Mouse (Mus musculus) lung, embryonic 16.5 days (tissue): Measurements from ENCODE around the gene Bri3. TPM values are rescaled to one million over a fixed set of nuclear protein-coding genes. Genes with fewer than 3 reads are reported as not detected.
A peak's percentile ranks its signal among the peaks of the same experiment; 100 is the strongest.

Source experiments
- ATAC-seq: fragments of 200-750 bp; cut with Nextera tagmentation; 2 replicates; pipeline ENCODE4 v1.8.0; 2017; ENCODE audit warnings: low read depth, mild to moderate bottlenecking, moderate library complexity
- H3K27ac ChIP-seq: fragments of 300-500 bp; sonication (generic); 2 replicates; pipeline ENCODE4 v1.5.1; 2014; ENCODE audit warnings: mild to moderate bottlenecking, control low read depth, low read length
- H3K27me3 ChIP-seq: fragments of 300-500 bp; sonication (generic); 2 replicates; pipeline ENCODE4 v1.6.1; 2014; ENCODE audit warnings: low read depth, low read length, mixed read lengths; ENCODE audit not compliant: control insufficient read depth, insufficient read depth
- H3K36me3 ChIP-seq: fragments of 300-500 bp; sonication (generic); 2 replicates; pipeline ENCODE4 v1.6.1; 2014; ENCODE audit warnings: low read length; ENCODE audit not compliant: control insufficient read depth, insufficient read depth
- H3K4me1 ChIP-seq: fragments of 300-500 bp; sonication (generic); replicated peaks from 2 replicates; pipeline ENCODE4 v1.6.1; 2014; ENCODE audit warnings: low read length, mixed read lengths; ENCODE audit not compliant: control insufficient read depth, insufficient read depth
- H3K4me2 ChIP-seq: fragments of 300-500 bp; sonication (generic); 2 replicates; pipeline ENCODE4 v1.6.1; 2014; ENCODE audit warnings: low read depth, low read length, control low read depth
- H3K4me3 ChIP-seq: fragments of 300-500 bp; sonication (generic); 2 replicates; pipeline ENCODE4 v1.5.1; 2014; ENCODE audit warnings: mild to moderate bottlenecking, low read length, control low read depth
- H3K9ac ChIP-seq: fragments of 300-500 bp; sonication (generic); 2 replicates; pipeline ENCODE4 v1.6.1; 2014; ENCODE audit warnings: low read length, control low read depth
- H3K9me3 ChIP-seq: fragments of 300-500 bp; sonication (generic); 2 replicates; pipeline ENCODE4 v1.6.1; 2016; ENCODE audit warnings: low read length; ENCODE audit not compliant: control insufficient read depth
- WGBS: fragments of 180-500 bp; shearing (Covaris S2); extraction: QIAGEN DNeasy Blood & Tissue Kit; methylation state at CpG from one replicate; pipeline ENCODE4 v1.1.7; 2014; 5-methylcytosine and 5-hydroxymethylcytosine counted together
- polyA plus RNA-seq: library from polyadenylated mRNA; unstranded; fragments of >200 nt; fragmentation: Nextera tagmentation; extraction: Ambion mirVana; gene quantifications from 2 replicates; pipeline ENCODE4 v1.2.1, GENCODE M21; 2015

Gene Bri3
- polyA plus RNA-seq, 1 experiment from 2014 or later: 114 TPM

DNA sequence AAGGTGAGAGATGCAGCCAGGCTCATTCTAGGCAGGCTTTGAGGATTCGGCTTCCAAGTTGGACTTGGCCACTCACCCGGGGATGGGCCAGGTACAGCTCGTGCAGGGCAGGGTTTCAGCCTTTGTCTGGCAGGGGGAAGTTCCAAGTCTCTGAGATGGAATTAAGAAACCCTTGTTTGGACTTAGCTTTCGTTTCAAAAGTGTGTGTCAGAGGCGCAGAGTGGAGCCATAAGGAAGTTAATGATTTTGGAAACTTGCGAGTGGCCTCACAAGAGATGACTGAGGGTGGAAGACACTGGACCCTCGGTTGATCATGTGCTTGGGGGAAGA, 12.3 kb downstream of the Bri3 start:
- Histone ChIP-seq H3K9ac (peak overlapping the region; percentile 98), H3K36me3 (peaks cover 6% of the 10 kb centered on the region; the same call in 1 of the 2 replicates), H3K4me3 (peak overlapping the region; percentile 98), H3K4me2 (peak overlapping the region; percentile 89), H3K9me3 (no peaks in the 10 kb centered on the region), H3K27me3 (no peaks in the 10 kb centered on the region), H3K4me1 (peaks cover 50% of the 10 kb centered on the region), H3K27ac (peak overlapping the region; percentile 98)
- ATAC-seq: no peak
- WGBS: 8% methylated on average over 7 of the region's 7 CpGs

DNA sequence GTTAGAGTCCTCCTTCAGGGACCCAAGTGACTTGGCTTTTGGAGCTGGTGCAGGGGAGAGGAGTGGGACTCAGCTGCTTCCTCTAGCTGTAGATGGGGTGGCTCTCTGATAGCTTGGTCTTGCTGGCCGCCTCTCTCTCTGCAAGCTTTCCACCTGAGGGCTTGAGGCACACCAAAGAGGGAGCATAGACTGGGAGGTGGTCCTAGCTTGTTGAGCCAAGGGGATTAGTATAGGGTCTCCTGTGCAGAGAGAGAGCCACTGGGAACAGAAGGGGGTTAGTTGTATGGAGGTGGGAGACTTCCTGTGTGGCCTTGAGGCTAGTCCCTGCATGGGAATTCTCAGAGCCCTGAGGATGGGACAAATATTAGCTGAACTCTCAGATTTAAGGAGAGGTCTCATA, 12.7 kb downstream of the Bri3 start:
- Histone ChIP-seq H3K27me3 (no peaks in the 10 kb centered on the region), H3K4me1 (peaks cover 54% of the 10 kb centered on the region), H3K9me3 (no peaks in the 10 kb centered on the region), H3K27ac (peak overlapping the region; percentile 98), H3K9ac (peak overlapping the region; percentile 98), H3K4me3 (peak overlapping the region; percentile 98), H3K4me2 (peak overlapping the region; percentile 89), H3K36me3 (peaks cover 6% of the 10 kb centered on the region; the same call in 1 of the 2 replicates)
- 19% methylated on average over 1 of the region's 1 CpGs for WGBS
- ATAC-seq: no peak

DNA sequence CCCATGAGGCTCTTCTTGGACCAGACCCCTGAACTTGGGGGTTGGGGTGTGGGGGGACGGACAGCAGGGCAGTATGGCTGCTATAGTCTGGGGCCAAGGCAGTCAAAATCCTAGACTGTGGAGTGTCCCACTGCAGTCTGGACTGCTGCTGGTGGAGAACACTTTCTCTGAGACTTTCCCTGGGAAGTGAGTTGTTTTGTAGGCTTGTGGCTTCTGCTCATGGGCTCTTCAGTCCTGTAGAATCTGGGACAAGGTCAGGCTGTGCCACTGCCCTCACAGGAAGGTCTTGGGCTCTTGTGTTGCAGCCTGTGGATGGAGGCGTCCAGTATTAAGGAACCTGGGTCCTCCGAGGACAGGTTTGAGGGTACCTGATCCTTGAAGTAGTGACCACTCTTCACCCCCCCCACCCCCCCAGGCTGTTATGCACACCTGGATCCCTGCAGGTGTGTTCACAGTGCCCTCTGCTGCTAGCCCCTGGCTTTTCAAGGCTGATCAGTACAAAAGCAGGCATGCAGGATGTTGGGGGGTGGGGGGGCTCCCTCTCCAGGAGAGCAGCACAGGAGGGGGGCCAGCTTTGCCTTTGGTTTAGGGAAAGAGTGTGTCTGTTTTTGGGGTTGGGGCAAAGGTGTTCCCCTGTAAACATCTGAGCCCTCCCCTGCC, 13.3 kb downstream of the Bri3 start:
- Histone ChIP-seq H3K9ac (peak overlapping the region; percentile 98), H3K9me3 (no peaks in the 10 kb centered on the region), H3K27me3 (no peaks in the 10 kb centered on the region), H3K4me2 (peak overlapping the region; percentile 89), H3K4me1 (peaks cover 59% of the 10 kb centered on the region), H3K27ac (peak overlapping the region; percentile 98), H3K36me3 (peaks cover 6% of the 10 kb centered on the region; the same call in 1 of the 2 replicates), H3K4me3 (peak overlapping the region; percentile 98)
- whole genome bisulfite sequencing: 54% methylated on average over 3 of the region's 3 CpGs
- no peak for ATAC-seq

DNA sequence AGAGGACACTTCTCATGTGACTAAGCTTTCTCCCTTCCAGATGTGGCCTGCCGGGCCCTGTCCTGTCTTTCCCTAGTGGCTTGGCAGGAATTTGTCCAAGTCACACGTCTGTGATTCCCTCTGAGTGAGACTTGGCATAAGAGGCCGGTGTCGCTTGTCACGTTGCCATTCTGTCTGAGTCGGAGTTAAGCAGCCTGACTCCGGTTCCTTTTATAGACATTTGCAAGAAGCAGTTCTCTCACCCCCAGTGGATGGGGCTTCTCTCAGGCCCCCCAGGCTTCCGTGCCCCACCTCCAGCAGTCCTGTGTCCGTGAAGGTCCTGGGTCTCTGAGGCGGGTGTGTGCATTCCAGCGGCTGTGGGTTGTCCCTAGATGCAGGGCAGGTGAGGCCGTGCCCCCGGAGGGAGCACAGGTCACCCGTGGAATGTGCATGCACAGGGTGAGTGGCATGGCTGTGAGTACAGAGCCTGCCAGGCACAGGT, 13.9 kb downstream of the Bri3 start:
- H3K4me2 ChIP-seq: peak overlapping the region; percentile 89
- no peaks in the 10 kb centered on the region for H3K9me3 ChIP-seq
- peak overlapping the region; percentile 98 for H3K9ac ChIP-seq
- 12% methylated on average over 14 of the region's 14 CpGs for WGBS
- no peaks in the 10 kb centered on the region for H3K27me3 ChIP-seq
- H3K36me3 ChIP-seq: peaks cover 6% of the 10 kb centered on the region; the same call in 1 of the 2 replicates
- H3K4me1 ChIP-seq: peaks cover 59% of the 10 kb centered on the region
- peak overlapping the region; percentile 98 for H3K4me3 ChIP-seq
- peak overlapping the region; percentile 98 for H3K27ac ChIP-seq
- peak; percentile 12 for ATAC-seq

GRCm38 (mm10) chr5:144258687-144259086, 14.4 kb downstream of the Bri3 start:
- no peaks in the 10 kb centered on the region for H3K9me3 ChIP-seq
- peaks cover 6% of the 10 kb centered on the region; the same call in 1 of the 2 replicates for H3K36me3 ChIP-seq
- peak overlapping the region; percentile 89 for H3K4me2 ChIP-seq
- peak overlapping the region; percentile 98; the same call in 1 of the 2 replicates for H3K27ac ChIP-seq
- no peak for ATAC-seq
- WGBS: 12% methylated on average over 2 of the region's 2 CpGs
- H3K4me1 ChIP-seq: peaks cover 59% of the 10 kb centered on the region
- H3K27me3 ChIP-seq: no peaks in the 10 kb centered on the region
- peak overlapping the region; percentile 98 for H3K9ac ChIP-seq
- H3K4me3 ChIP-seq: peak overlapping the region; percentile 98

GRCm38 (mm10) chr5:144259228-144259627, 15.0 kb downstream of the Bri3 start:
- Histone ChIP-seq H3K9me3 (no peaks in the 10 kb centered on the region), H3K4me2 (peak overlapping the region; percentile 89; the same call in 1 of the 2 replicates), H3K27me3 (no peaks in the 10 kb centered on the region), H3K4me3 (peak overlapping the region; percentile 98), H3K9ac (peak overlapping the region; percentile 30; the same call in 1 of the 2 replicates), H3K4me1 (peaks cover 57% of the 10 kb centered on the region), H3K27ac (no peak overlapping the region; the same call in 1 of the 2 replicates), H3K36me3 (peaks cover 7% of the 10 kb centered on the region)
- 51% methylated on average over 6 of the region's 6 CpGs for WGBS
- ATAC-seq: no peak

GRCm38 (mm10) chr5:144260464-144260863, 16.2 kb downstream of the Bri3 start:
- Histone ChIP-seq H3K9ac (no peak overlapping the region), H3K4me2 (no peak overlapping the region), H3K27ac (no peak overlapping the region), H3K4me1 (peaks cover 56% of the 10 kb centered on the region), H3K4me3 (no peak overlapping the region), H3K27me3 (no peaks in the 10 kb centered on the region), H3K36me3 (peaks cover 17% of the 10 kb centered on the region), H3K9me3 (no peaks in the 10 kb centered on the region)
- no peak for ATAC-seq
- 69% methylated on average over 8 of the region's 8 CpGs for WGBS

GRCm38 (mm10) chr5:144261309-144261708, 17.1 kb downstream of the Bri3 start:
- no peaks in the 10 kb centered on the region for H3K9me3 ChIP-seq
- H3K9ac ChIP-seq: no peak overlapping the region
- peaks cover 20% of the 10 kb centered on the region for H3K36me3 ChIP-seq
- peaks cover 56% of the 10 kb centered on the region for H3K4me1 ChIP-seq
- H3K4me3 ChIP-seq: no peak overlapping the region
- no peak for ATAC-seq
- H3K27ac ChIP-seq: no peak overlapping the region
- H3K27me3 ChIP-seq: no peaks in the 10 kb centered on the region
- WGBS: 74% methylated on average over 9 of the region's 9 CpGs
- no peak overlapping the region for H3K4me2 ChIP-seq

GRCm38 (mm10) chr5:144261829-144262228, 17.6 kb downstream of the Bri3 start:
- peaks cover 53% of the 10 kb centered on the region for H3K4me1 ChIP-seq
- no peak overlapping the region for H3K4me3 ChIP-seq
- WGBS: 75% methylated on average over 5 of the region's 5 CpGs
- ATAC-seq: no peak
- no peak overlapping the region for H3K4me2 ChIP-seq
- peak overlapping the region; percentile 31; the same call in 1 of the 2 replicates for H3K27ac ChIP-seq
- no peaks in the 10 kb centered on the region for H3K27me3 ChIP-seq
- H3K36me3 ChIP-seq: peaks cover 20% of the 10 kb centered on the region
- no peaks in the 10 kb centered on the region for H3K9me3 ChIP-seq
- no peak overlapping the region for H3K9ac ChIP-seq
